Comparison of ENCODE assay signal across 17 mouse cellular contexts in the genomic region with DNA sequence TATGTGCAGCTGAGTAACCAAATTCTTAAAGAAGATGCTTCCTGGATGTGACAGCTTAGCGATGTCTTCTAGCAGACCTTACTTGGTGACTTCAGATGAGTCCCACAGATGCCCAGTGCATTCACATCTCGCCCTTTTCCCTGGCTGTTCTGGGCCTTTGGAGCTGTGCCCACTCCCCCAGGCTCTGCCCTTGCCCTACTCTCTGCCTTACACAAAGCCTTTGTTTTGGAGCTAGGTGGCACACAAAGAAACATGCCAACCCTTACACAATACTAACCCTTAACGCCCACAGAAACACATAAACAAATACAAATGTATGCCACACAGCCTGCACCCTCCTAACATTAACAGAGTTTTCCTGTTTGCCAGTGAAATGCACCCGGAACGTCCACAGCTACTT. TPM values are rescaled to one million over a fixed set of nuclear protein-coding genes. Genes with fewer than 3 reads are reported as not detected.
DNase-seq lines count a peak whose midpoint lies in the region.
"Had no signal": no experiment of that assay in that cellular context is flagged by ENCODE, and none has a peak within 500 bp of the region (broad histone marks: within the 10 kb centered on the region; RNA-seq: fewer than 3 reads in every experiment).

No protein-coding gene starts in this region.

- DNase-seq in testis, postnatal 10 days (ENCODE audit: low spot score): peak; percentile 30
- DNase-seq in testis, postnatal 14 days (ENCODE audit: low spot score): no peak
- peak; percentile 33 for DNase-seq in Muller cell, postnatal 12 days (ENCODE audit: inconsistent ontology term)
- peak; percentile 76 for DNase-seq in adipocyte (ENCODE audit: low spot score)
- no peak for DNase-seq in c-Kit-positive CD71-positive TER-119-positive erythroid progenitor cells, embryonic 14.5 days (ENCODE audit: low spot score)
- no peak for DNase-seq in gastrocnemius, adult 8-10 months (ENCODE audit: low spot score in 2 of 2)
- DNase-seq: adrenal gland, adult 2 months; adrenal gland, postnatal 10 days; adrenal gland, postnatal 25 days; cerebellum, adult 11-12 months; cerebellum, adult 2 months; cerebellum, adult 9-10 months; cerebellum, postnatal 10 days; cerebellum, postnatal 25 days had no signal

RNA-seq across cellular contexts. Expression of a gene that starts 6.4 kb away (rescaled TPM):
- total RNA-seq in gastrocnemius, adult 8-10 months (2022): not detected
- total RNA-seq: adrenal gland, adult 2 months; adrenal gland, postnatal 10 days; adrenal gland, postnatal 25 days; adrenal gland, postnatal 4 days; ES-E14; MEL had no signal

RNA-seq across cellular contexts. Expression of a gene that starts 10.4 kb away (rescaled TPM):
- 1 to 10 TPM in 1 of 4 experiments, under 1 TPM in 2, not detected in 1; 0.53 to 1.4 (median 0.99) TPM for total RNA-seq in gastrocnemius, adult 8-10 months (2022)
- total RNA-seq: MEL had no signal

RNA-seq across cellular contexts. Expression of a gene that starts 43.7 kb away (rescaled TPM):
- not detected for total RNA-seq in gastrocnemius, adult 8-10 months (2022)
- total RNA-seq: adrenal gland, adult 2 months; adrenal gland, postnatal 10 days; adrenal gland, postnatal 25 days; adrenal gland, postnatal 4 days; ES-E14; MEL had no signal

RNA-seq across cellular contexts. Expression of a gene that starts 56.1 kb away (rescaled TPM):
- under 1 TPM in 1 of 4 experiments, not detected in 3; 0.07 TPM for total RNA-seq in gastrocnemius, adult 8-10 months (2022)
- total RNA-seq: MEL had no signal

Comparison
In these comparisons a context has a peak if more than half of its experiments do, and no peak if none do; other contexts are left out.
1. DNase-seq: peak in testis, postnatal 10 days (single experiment), Muller cell, postnatal 12 days (single experiment) and adipocyte (single experiment); none in testis, postnatal 14 days (single experiment), c-Kit-positive CD71-positive TER-119-positive erythroid progenitor cells, embryonic 14.5 days (single experiment) and gastrocnemius, adult 8-10 months (0 of 2).